Mouse (Mus musculus): ENCODE data around the gene Itch. TPM values are rescaled to one million over a fixed set of nuclear protein-coding genes. Genes with fewer than 3 reads are reported as not detected.

The Itch gene
- polyA plus RNA-seq (2012; rRNA removed): 4.7 and 6.0 TPM in 2 replicates
- 14.2 and 14.4 TPM in 2 replicates for polyA plus RNA-seq (2014; fragmentation: Nextera tagmentation; extraction: Ambion mirVana)

GRCm38 (mm10) chr2:155133011-155133976 lies at the start of gene Itch:
TSS of gene Itch (plus strand) at chr2:155133509.
- peak; percentile 98 for ATAC-seq (ENCODE audit: insufficient read depth)
- H3K4me2 ChIP-seq (ENCODE audit: low read depth): peak within 1 kb of the TSS; percentile 93
- WGBS (ENCODE audit: insufficient replicate concordance): 3% methylated on average over 60 of the region's 65 CpGs
- no peaks in the 10 kb centered on the region for H3K27me3 ChIP-seq (ENCODE audit: control insufficient read depth, insufficient read depth, low read length)
- H3K27ac ChIP-seq: peak within 1 kb of the TSS; percentile 63
- H3K9ac ChIP-seq (replicated peaks): peak within 1 kb of the TSS; percentile 98
- peaks cover 3% of the 10 kb centered on the region for H3K36me3 ChIP-seq (replicated peaks; ENCODE audit: control insufficient read depth, insufficient read depth, low read depth)
- DNase-seq (ENCODE audit: low read depth in 3 of 3, low spot score in 3 of 3): peak; percentile 86 to 89 (median 87)
- no peak for TF ChIP-seq CTCF (IDR thresholded peaks at IDR 0.05; ENCODE audit: low read depth)
- TF ChIP-seq EP300 (IDR thresholded peaks at IDR 0.05; ENCODE audit: low read depth): no peak
- peaks cover 7 to 21% of the 10 kb centered on the region in 2 experiments for H3K4me1 ChIP-seq (replicated peaks; ENCODE audit: control insufficient read depth in 2 of 2, insufficient read depth in 2 of 2, low read length in 1 of 2)
- no peaks in the 10 kb centered on the region for H3K9me3 ChIP-seq (ENCODE audit: control insufficient read depth, low read length)
- H3K4me3 ChIP-seq (ENCODE audit: insufficient read depth in 1 of 2, low read depth in 2 of 2, low read length in 2 of 2): peak within 1 kb of the TSS; percentile 98 to 99

GRCm38 (mm10) chr2:155084546-155084945 lies 48.8 kb upstream of the Itch start:
- ATAC-seq (ENCODE audit: insufficient read depth) (no peak), DNase-seq (ENCODE audit: low read depth in 3 of 3, low spot score in 3 of 3) (no peak)
- H3K27ac ChIP-seq: no peak overlapping the region
- no peaks in the 10 kb centered on the region for H3K9me3 ChIP-seq (ENCODE audit: control insufficient read depth, low read length)
- TF ChIP-seq CTCF (IDR thresholded peaks at IDR 0.05; ENCODE audit: low read depth): no peak
- TF ChIP-seq EP300 (IDR thresholded peaks at IDR 0.05; ENCODE audit: low read depth): no peak
- WGBS (ENCODE audit: insufficient replicate concordance): 73% methylated on average over 5 of the region's 5 CpGs
- H3K9ac ChIP-seq (replicated peaks): no peak overlapping the region
- no peak overlapping the region for H3K4me3 ChIP-seq (ENCODE audit: insufficient read depth in 1 of 2, low read depth in 2 of 2, low read length in 2 of 2)
- no peaks in the 10 kb centered on the region for H3K36me3 ChIP-seq (replicated peaks; ENCODE audit: control insufficient read depth, insufficient read depth, low read depth)
- peaks cover 8 to 10% of the 10 kb centered on the region in 2 experiments for H3K4me1 ChIP-seq (replicated peaks; ENCODE audit: control insufficient read depth in 2 of 2, insufficient read depth in 2 of 2, low read length in 1 of 2)
- no peaks in the 10 kb centered on the region for H3K27me3 ChIP-seq (ENCODE audit: control insufficient read depth, insufficient read depth, low read length)
- H3K4me2 ChIP-seq (ENCODE audit: low read depth): no peak overlapping the region

- ATAC-seq (ENCODE audit: insufficient read depth) (no peak), DNase-seq (ENCODE audit: low read depth in 3 of 3, low spot score in 3 of 3) (no peak)
- no peak overlapping the region for H3K4me2 ChIP-seq (ENCODE audit: low read depth)
- no peak overlapping the region for H3K9ac ChIP-seq (replicated peaks)
- no peak overlapping the region for H3K27ac ChIP-seq
- no peak overlapping the region for H3K4me3 ChIP-seq (ENCODE audit: insufficient read depth in 1 of 2, low read depth in 2 of 2, low read length in 2 of 2)
- no peak for TF ChIP-seq EP300 (IDR thresholded peaks at IDR 0.05; ENCODE audit: low read depth)
- no peak for TF ChIP-seq CTCF (IDR thresholded peaks at IDR 0.05; ENCODE audit: low read depth)
- no peaks in the 10 kb centered on the region for H3K9me3 ChIP-seq (ENCODE audit: control insufficient read depth, low read length)
- H3K27me3 ChIP-seq (ENCODE audit: control insufficient read depth, insufficient read depth, low read length): no peaks in the 10 kb centered on the region
- WGBS (ENCODE audit: insufficient replicate concordance): 79% methylated on average over 5 of the region's 5 CpGs
- no peaks in the 10 kb centered on the region for H3K36me3 ChIP-seq (replicated peaks; ENCODE audit: control insufficient read depth, insufficient read depth, low read depth)
- H3K4me1 ChIP-seq (replicated peaks; ENCODE audit: control insufficient read depth in 2 of 2, insufficient read depth in 2 of 2, low read length in 1 of 2): peaks cover 19 to 20% of the 10 kb centered on the region in 2 experiments
These were observed 47.0 kb upstream of the Itch start for GRCm38 (mm10) chr2:155086328-155086727.

GRCm38 (mm10) chr2:155088264-155088663 lies 45.0 kb upstream of the Itch start:
- peaks cover 33 to 35% of the 10 kb centered on the region in 2 experiments for H3K4me1 ChIP-seq (replicated peaks; ENCODE audit: control insufficient read depth in 2 of 2, insufficient read depth in 2 of 2, low read length in 1 of 2)
- H3K4me2 ChIP-seq (ENCODE audit: low read depth): no peak overlapping the region
- H3K4me3 ChIP-seq (ENCODE audit: insufficient read depth in 1 of 2, low read depth in 2 of 2, low read length in 2 of 2): no peak overlapping the region
- ATAC-seq (ENCODE audit: insufficient read depth) (no peak), DNase-seq (ENCODE audit: low read depth in 3 of 3, low spot score in 3 of 3) (no peak)
- H3K27ac ChIP-seq: no peak overlapping the region
- H3K36me3 ChIP-seq (replicated peaks; ENCODE audit: control insufficient read depth, insufficient read depth, low read depth): no peaks in the 10 kb centered on the region
- no peak overlapping the region for H3K9ac ChIP-seq (replicated peaks)
- 23% methylated on average over 6 of the region's 6 CpGs for WGBS (ENCODE audit: insufficient replicate concordance)
- H3K9me3 ChIP-seq (ENCODE audit: control insufficient read depth, low read length): no peaks in the 10 kb centered on the region
- TF ChIP-seq CTCF (IDR thresholded peaks at IDR 0.05; ENCODE audit: low read depth) (no peak), EP300 (IDR thresholded peaks at IDR 0.05; ENCODE audit: low read depth) (no peak)
- H3K27me3 ChIP-seq (ENCODE audit: control insufficient read depth, insufficient read depth, low read length): no peaks in the 10 kb centered on the region

Data from liver, embryonic 14.5 days (tissue).